Mouse (Mus musculus) effector memory CD4-positive, alpha-beta T cell, adult 5 months (primary cell): Measurements from ENCODE around the gene Nat8f3. TPM values are rescaled to one million over a fixed set of nuclear protein-coding genes. Genes with fewer than 3 reads are reported as not detected.

ENCODE experiments used
- polyA plus RNA-seq: library from polyadenylated mRNA; unstranded; fragments of 100-300 nt; shearing (Covaris generic); gene quantifications from one replicate; pipeline ENCODE4 v1.2.1, GENCODE M21; 2017

The Nat8f3 gene
- not detected for polyA plus RNA-seq

GRCm38 (mm10) chr6:85765532-85765931 is at the start of gene Nat8f3:
Gene Nat8f3, minus strand, starts transcription at chr6:85765754.

GRCm38 (mm10) chr6:85713105-85713504 is 52.4 kb downstream of the Nat8f3 start, which contains the start of gene Nat8f7:
Gene Nat8f7, minus strand, starts transcription at chr6:85713205.

Other genes with a start within 250 kb of the Nat8f3 start
- 1.6 TPM for gene Alms1, start 178.2 kb downstream of the Nat8f3 start, polyA plus RNA-seq
- gene Nat8f7, start 52.5 kb downstream of the Nat8f3 start, polyA plus RNA-seq, result not detected
- not detected for gene Nat8f6, start 55.2 kb upstream of the Nat8f3 start, polyA plus RNA-seq
- not detected for gene Nat8f5, start 55.2 kb upstream of the Nat8f3 start, polyA plus RNA-seq
- gene Nat8, start 66.3 kb upstream of the Nat8f3 start, polyA plus RNA-seq, result not detected
- gene Nat8f2, start 103.4 kb upstream of the Nat8f3 start, polyA plus RNA-seq, result not detected
- 1.9 TPM for gene Nat8f4, start 139.1 kb upstream of the Nat8f3 start, polyA plus RNA-seq
- 18.3 TPM for gene Tprkb, start 146.1 kb upstream of the Nat8f3 start, polyA plus RNA-seq
- gene Nat8f1, start 149.9 kb upstream of the Nat8f3 start, polyA plus RNA-seq, result 1.9 TPM
- gene Dusp11, start 195.9 kb upstream of the Nat8f3 start, polyA plus RNA-seq, result 215 TPM